Mouse (Mus musculus): ENCODE measurements at regions not wholly inside any gene's neighbourhood (a gene's known extent, or its start where the extent isn't known, plus 50 kb on each side); places are given as distances from the start of the nearest gene placed in this dataset.

GRCm38 (mm10) chr2:12034323-12034585, 256.6 kb downstream of the Ankrd16 start:
- DNase-seq (ENCODE audit: low spot score), result no peak

- DNase-seq (ENCODE audit: low spot score), result no peak
These were observed 252.3 kb downstream of the Itga8 start for GRCm38 (mm10) chr2:12049386-12049785.

- no peak for DNase-seq (ENCODE audit: low spot score)
These were observed 251.8 kb downstream of the Itga8 start for GRCm38 (mm10) chr2:12049972-12050371.

GRCm38 (mm10) chr2:12053404-12054164, 248.1 kb downstream of the Itga8 start:
- DNase-seq (ENCODE audit: low spot score), result no peak

GRCm38 (mm10) chr2:12054165-12054500, 247.6 kb downstream of the Itga8 start:
- no peak for DNase-seq (ENCODE audit: low spot score)

Measured in ovary, postnatal 14 days (tissue).